Mouse (Mus musculus): ENCODE data around the gene Nhsl1.
"Not testable (repeated sequence)": the region's sequence is repeated elsewhere in the genome, so short reads cannot be mapped to it uniquely, and the experiment has no call there.

The Nhsl1 gene

DNA sequence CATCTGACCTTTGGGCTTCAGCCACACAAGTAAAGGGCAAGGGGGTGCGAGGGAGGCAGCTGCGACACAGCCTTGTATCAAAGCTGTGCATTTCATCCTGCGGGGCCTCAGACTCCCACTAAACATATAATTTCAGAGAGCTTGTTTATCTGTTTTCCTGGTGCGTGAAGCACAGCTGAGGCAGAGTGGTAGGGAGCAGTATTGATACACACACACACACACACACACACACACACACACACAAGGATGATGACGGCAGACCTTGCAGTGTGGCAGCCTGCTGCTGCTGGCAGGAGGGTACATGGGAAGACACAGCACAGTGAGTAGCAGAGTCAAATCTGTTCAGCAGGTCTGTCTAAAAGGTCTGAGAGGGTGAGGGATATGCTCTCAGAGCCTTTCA, 85.9 kb downstream of the Nhsl1 start:
- peak in 1 of 2 experiments; percentile 41 for DNase-seq

DNA sequence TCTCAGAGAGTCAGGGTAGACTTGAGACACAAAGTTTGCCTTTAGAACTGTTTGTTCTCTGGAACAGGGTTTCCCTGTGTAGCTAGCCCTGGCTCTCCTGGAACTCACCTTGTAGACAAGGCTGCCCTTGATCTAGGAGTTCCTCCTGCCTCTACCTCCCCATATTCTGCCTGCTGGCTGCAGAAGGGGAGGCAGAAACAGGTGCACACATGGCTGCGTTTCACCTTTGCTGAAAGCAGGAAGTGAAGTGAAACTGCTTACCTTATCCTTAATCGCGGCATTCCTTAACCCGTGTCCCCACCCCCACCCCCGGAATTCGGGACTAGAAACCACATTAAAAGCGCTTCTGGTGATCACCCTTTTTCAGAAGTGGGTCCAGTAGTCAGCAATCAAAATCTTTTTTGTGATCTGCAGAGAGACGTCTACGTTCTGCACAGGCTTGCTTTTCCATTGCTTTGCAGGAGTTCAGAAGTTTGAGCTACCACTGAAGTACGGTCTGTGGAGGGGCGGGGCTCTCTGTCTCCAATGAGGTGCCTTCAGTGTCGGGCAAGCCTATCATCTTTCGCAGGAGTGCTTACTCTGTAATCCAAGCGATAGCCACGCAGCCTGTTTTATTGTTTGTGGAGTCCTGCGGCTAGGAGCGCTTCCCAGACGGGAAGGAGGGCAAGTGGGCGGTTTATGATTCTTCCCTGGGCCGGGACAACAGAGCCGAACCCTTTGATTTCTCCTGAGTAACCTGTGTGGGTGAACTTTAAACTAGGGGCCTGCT, 88.5 kb downstream of the Nhsl1 start:
- DNase-seq = peak; percentile 68 to 73

DNA sequence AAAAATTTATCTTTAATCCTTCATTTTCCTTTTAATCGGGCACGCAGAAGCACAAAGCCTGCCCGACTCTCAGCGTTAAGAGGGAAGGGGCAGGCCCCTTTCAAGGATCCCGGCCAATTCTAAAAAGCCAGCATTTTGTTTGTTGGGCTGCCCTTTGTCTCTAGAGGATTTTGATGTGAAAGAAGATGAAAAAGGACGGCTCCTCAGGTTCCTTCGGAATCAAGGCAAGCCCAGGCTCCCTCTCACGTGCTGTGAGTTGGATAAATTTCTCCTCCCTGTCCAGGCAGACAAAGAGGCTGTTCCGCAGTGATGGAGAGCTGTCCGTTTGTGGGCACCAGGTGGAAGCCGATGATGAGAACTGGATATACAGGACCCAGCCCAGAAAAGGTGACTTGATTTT, 89.3 kb downstream of the Nhsl1 start:
- DNase-seq = peak in 1 of 2 experiments; percentile 41

DNA sequence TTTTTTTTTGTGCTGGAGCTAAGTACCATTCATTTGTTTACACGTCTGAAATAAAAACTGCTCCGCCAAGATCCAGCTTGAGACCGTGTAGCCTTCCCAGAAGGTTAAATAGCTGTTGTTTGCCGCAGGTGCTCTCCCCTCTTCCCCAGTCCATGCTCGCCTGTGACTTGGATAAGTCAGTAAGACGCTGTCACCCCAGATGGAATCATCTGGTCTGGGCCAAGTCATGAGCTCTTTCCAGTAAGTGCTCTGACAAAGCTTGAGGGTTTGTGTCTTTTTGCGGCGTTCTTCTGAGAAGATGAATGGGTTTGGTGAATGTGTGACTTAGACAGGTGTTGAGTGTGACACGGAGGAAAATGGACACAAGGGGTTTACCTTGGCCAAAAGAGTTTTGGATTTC, 89.8 kb downstream of the Nhsl1 start:
- DNase-seq = no peak

DNA sequence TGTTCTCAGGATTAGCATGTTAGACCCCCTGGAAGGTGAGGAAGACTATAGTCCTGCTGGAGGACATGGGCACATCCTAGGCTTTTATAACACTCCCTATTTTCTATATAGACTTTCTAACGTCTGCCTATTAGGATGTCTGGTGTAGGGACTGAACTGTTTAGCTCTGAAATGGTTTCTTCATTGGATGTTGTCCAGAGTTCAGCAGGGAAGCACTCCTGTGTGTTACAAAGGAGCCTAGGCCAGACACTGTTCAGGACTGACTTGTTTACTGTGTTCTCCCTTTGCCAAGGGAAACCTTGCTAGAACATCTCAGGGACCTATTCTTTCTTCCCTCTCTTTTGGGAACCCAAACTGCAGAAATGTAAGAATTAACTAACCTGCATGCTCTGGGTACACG, 90.3 kb downstream of the Nhsl1 start:
- DNase-seq = no peak

DNA sequence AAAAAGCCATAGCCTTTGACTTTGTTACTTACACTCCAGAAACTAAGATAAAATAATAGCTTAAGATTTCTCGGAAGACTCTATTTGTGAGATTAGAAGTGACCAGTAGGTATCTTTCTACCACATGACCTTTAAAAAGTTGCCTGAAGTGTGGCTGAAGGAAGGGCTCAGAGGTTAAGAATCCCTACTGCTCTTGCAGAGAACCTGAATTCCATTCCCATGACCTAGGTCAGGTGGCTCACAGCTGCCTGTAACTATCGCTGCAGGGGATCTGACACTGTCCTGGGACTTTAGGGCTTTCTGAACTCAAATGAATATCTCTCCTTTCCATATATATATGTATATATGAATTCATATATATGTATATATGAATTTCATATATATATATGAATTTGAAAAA, 92.5 kb downstream of the Nhsl1 start:
- no peak for DNase-seq

DNA sequence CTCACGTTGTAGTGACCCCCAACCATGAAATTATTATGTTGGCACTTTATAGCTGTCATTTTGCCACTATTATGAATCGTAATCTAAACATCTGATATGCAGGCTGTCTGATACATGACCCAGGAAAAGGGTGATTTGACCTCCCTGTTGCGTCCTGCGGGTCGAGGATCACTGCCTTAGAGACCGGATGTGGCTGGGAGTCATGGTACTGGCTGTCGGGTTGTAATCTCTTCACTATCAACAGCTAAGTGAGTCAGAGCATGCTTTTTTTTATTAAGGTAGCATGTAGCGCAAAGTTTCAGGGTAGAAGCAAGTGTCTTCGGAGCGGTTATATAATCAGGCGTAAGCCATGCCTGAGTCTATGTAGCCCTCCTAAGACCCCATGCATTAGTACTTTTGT, 97.2 kb downstream of the Nhsl1 start:
- DNase-seq = no peak

DNA sequence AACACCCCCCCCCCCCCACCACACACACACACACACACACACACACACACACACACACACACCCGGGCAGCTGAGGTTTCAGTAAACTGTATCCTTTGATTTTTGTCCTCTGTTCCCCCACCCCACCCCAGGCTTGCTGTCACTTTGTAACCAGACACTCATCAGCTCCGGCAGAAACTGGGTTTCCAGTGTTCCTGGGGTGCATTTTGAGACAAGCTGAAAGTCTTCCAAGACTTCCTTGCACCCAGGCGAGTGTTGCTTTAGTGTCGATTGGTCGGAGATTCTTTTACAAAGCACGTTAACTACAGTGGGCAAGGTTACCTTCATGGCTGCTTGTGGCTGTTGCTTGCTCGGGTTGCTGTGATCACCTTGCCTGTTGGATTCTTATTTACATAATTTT, 99.4 kb downstream of the Nhsl1 start:
- no peak for DNase-seq

DNA sequence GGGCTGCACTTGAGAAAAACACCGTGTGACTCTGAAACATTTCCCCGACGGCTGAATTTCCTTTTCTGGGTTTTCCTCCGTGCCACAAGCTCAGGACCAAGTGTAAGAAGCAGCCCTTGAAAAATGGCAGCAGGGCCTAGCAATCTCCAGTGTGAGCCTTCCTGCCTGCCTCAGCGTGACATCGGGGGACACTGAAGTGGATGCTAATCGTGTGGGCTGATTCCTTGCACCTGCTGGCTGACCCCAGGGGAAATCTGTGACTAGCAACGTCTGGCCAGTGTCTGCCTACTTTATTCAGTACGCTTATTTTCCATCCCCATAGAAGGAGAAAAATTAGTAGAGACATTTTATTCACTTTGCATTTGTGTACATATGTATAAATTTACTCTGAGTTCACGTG, 100.7 kb downstream of the Nhsl1 start:
- DNase-seq = no peak

DNA sequence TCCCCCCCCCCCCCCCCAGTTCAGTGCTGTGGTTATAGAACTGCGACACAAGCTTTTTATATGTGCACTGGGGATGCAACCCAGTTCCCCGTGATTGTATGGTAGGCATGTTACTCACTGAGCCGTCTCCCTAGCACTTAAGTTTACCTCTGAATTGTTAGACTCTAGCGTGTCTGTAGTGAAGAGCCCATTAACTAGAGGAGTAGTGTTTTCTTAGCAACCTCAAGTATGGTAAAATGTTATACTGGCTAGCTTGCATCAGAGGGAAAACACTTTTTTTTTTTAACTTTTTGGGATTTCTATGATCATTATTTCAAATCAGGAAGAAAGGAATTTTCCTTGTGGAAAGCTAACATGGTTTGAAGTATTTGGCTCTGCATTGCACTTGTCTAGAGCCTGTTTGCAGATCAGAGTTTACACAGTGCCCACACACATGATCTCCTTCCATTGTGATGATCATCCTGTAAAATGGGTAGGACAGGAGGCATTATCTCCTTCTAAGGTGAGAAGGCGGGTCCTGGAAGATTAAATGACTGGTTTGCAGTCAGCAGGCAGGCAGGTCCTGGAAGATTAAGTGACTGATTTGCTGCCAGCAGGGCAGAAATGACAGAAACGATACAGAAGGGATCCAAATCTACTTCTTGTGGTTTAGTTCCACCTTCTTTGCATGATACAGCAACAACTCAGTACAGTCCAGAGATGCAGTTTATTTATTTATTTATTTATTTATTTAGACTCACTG, 101.6 kb downstream of the Nhsl1 start:
- peak in 1 of 2 experiments; percentile 47 for DNase-seq

DNA sequence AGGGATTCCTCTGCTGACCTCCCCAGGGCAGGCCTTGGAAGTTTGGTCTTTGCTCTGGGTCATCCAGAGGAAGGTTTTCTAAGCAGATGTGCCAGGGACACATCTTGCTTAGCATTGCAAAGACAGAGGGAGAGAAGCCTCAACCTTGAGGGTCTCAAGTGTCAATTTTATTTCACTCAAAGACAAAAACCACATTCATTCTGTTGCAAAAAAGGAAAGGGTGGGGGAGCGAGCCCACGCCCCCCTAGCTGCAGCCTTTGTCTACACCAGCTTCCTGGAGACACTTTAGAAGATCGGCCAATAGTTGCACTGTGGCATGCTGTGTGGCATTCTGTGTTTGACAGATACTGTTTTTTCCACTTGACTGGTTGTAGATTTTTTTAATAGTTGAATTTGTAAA, 104.2 kb downstream of the Nhsl1 start:
- no peak for DNase-seq

DNA sequence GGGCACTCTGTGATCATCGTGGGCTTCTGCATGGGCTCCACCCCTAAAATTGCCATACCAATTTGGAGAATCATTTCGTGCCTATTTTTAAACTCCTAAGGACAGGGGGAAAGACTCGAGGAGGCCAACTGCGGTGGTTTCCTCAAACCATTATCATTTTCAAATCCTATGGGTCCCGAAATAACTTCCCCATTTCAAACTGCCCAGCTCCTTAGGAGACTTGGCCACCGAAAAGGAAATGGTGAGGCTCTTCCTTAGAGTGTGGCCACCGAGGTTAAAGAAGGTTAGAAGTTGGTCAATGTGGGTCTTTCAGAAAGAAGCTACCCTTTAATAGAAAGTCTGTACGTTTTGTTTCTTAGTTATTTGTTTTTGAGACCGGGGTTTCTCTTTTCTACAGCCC, 104.8 kb downstream of the Nhsl1 start:
- no peak for DNase-seq

DNA sequence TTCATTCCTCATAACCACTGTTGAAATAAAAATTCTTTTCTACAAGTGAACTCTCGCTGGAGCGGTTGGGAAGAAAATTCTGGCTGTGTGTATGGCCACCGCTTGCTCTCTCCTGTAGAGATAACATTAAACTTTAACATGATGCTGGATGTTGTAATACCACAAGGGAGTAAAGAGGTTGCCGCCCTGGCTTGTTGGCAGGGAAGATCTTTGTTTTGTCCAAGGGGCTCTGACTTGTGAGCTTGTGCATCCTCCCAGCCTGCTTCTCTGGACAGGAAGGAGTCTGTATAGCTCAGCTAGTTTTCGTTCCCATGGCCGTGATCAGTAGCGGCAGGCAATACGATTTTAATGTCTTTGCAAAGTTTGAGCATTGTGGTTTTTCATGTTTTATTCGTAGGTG, 109.1 kb downstream of the Nhsl1 start:
- DNase-seq = no peak

DNA sequence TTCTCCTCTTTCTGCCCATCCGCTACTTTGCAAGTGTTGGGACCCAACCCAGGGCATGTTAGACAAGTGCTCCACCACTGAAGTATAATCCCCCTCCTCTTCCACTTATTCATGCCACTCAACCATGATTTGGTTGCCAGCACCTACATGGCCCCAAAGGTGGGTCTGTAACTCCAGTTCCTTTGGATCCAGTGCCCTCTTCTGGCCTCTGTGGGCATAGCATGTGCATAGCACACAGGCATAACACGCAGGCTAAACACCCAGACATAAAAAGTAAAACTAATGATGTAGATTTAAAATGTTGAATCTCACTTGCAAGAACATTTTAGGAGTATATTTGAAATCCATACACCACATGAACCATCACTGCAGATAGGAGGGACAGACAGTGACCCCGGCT, 110.7 kb downstream of the Nhsl1 start:
- DNase-seq = no peak

DNA sequence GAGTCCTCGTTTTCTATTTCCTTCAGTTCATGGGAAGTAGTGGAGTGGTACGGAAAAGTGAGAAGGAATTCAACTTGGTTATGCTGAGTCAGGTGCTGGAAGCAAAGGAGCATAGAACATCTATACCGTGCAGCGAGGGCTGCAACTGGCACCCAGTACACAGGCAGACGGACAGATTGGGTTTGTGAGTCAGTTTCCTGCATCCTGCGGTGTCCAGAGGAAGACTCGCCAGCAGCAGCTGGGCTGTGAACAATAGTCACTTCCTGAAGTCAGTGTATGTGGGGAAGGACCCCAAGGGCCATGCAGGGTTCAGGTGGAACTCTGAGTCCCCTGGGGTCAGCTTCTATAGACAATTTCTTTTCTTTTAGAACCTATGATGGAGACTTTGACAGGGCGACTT, 111.4 kb downstream of the Nhsl1 start:
- no peak for DNase-seq

DNA sequence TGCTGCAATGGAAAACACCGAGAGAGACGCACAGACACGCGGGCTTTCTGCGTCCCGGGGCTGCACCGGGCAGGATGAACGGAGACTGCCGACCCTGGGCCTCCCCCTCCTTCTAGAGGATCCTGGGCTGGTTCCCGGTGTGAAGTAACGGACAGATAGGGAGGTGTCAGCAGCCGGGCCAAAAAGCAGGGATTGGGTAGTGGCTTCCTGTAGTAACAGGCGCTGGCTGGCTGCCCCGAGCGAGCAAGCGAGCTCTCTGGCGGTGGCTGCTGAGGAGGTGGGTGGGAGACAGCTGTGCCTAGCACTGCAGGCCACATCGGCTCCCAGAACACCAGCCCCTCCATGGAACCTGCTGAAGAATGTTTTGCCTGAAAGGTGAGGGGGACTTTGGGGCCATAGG, 112.2 kb downstream of the Nhsl1 start:
- DNase-seq = peak; percentile 60 to 75

DNA sequence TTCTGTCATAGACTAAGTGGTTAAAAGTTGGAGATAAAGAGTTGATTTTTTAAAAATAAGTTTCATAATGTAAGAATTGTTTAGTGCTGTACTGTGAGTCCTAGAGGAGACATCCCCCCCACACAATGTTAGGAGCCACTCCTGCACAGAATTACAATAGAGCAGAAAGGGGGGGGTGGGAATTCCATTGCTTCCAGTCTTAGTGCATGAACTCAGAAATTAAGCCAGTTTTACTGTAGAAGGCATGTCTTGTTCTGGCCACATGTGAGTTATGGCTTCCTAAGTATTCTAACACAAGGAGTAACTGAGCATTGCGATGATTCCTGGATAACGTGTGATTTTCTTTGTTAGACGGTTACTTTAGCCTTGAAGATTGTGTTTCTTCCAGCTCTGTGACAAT, 112.8 kb downstream of the Nhsl1 start:
- no peak for DNase-seq

DNA sequence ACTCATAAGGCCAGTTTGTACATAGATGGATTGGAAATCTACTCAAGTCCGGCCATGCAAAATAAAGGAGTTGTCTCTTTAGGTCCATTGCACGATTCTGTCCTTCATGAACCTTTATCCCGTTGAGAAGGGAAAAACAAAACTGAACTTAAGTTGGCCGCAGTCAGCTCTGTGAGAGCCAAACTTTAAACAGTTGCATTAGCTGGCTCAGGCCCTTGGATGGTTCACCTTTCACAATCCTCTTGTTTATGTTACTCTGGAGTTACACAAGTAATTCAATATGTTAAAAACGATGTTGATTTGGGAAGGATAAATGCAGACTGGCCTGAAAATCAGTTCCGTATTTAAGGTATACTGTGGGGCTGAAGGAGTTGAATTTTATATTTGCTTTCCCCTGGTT, 116.7 kb downstream of the Nhsl1 start:
- DNase-seq = no peak

DNA sequence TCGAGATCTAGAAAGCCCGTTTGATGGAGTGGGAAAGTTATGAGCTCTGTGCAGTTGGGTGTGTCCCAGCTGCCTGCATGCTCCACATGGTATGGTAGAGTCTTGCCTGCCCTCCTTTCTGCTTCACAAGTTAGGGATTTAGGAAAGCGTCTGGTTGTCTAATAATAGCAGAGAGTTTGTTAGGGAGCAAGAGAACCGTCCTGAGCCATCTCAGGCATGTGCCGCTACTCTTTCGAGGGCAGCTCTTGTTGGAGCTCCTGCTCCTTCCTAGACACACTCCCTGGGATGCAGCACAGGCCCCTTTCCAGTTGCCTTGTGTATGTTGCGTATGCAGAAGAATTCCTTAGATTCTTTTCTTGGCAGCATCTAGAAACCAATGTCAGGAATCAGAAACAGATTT, 117.2 kb downstream of the Nhsl1 start:
- DNase-seq = no peak

DNA sequence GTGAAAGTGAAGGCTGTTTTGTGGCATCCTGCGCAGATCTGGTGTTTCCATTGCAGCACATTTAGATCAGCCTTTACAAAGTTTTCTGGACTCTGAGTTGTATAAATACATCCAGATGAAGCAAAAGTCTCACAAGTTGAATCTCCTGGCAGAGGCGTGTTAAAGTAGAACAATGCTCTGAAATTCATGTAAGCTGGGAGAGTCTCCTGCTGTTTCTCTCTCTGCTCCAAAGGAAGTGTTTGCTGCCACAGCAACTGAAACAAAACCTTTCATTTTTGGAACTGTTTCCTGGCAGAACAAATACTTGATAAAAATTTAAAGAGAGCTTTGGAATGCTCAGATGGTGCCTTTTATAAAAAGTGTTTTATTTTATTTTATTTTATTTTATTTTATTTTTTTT, 118.8 kb downstream of the Nhsl1 start:
- DNase-seq = no peak

DNA sequence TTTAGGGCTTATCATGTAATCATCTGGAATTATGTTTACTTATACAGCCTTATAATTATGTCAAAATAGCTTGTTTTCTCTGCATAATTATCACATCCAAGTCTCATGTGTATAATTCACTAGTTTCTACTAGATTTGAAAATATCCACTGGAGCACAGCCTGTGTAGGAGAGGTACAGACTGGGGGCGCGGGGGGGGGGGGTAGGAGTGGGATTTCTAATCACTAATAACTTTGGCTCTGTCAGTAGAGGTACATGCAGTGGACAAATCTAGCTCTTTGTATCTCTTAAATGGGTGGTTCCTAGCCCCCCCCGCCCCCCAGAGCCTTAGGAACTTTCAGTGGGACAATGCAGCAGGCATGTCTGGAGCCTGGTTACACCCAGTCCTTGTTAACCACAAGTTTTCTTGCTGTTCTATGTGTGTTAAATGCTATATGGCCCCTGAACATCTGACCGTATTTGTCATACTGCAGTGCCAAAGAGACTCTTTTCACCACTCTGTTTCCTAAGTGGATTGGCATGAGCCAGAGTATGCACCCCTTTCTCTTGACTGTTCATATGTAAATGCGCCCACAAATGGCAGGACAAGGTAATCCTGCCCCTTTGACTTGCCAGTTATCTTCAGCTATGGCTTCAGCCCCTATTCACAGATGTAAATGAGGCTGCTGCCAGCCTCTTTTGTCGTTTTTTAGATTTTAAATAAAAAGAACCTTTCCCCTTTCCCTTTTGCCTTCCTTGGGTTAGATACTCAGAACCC, 127.0 kb downstream of the Nhsl1 start:
- no peak for DNase-seq

DNA sequence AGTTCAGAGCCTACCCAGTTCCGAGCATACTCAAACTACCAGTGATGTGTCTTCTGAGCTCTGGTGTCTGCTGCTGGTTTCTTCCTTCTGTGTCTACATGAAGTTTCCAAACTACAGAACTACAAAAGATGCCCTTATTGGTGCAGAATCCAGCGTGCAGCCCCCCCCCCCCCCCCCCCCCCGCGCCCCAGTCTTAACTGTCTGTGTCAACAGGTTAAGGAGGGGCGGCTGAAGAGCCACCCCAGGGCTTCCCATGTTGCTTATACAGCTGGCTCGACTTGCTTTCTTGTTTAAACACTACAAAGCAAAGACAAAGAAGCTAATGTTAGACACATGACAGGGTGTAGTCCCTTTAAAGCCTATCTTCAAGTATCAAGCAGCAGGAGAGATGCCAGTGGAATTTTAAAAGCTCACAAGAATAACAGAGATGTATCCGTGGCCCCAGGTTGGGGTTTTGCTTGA, 127.6 kb downstream of the Nhsl1 start:
- DNase-seq = no peak

DNA sequence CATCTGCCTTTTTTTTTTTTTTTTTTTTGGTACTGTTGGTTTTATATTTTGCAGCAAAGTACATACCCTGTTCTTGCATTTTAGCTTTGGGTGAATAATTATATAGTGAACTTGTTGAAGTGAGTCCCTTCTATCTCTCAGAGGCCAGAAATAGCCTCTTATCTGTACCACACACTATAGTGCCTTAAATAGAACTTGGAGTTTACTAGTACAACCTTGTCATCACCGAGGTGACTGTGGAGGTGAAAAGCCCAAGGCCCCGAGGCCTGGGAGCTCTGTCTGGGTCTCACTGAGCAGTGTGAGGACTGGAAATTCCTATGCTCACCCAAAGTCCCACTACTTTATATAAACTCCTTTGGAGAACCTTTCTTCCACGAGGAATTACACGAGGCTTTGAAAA, 128.5 kb downstream of the Nhsl1 start:
- no peak for DNase-seq

DNA sequence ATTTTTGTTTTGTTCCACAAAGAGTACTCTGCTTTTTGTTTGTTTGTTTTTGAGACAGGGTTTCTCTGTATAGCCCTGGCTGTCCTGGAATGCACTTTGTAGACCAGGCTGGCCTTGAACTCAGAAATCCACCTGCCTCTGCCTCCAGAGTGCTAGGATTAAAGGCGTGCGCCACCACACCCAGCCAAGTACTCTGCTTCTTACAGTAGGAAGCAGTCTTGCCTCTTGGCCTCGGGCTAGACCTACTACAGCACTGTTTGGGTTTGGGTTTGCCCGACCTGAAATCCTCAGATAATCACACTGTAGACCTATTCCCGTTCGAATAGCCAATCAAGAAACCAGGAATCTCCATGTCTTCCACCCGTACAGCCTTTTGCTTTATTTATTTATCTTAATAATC, 130.1 kb downstream of the Nhsl1 start:
- DNase-seq = not testable (repeated sequence)

All from cerebellum, postnatal 25 days (tissue).